Mouse (Mus musculus): Measurements from ENCODE around the gene Emc6.

- no peak for TF ChIP-seq POLR2A (IDR thresholded peaks at IDR 0.05; ENCODE audit: extremely low read depth, insufficient read depth, low read length)
- TF ChIP-seq CTCF (IDR thresholded peaks at IDR 0.05; ENCODE audit: low read depth, low read length) = no peak
Observed at GRCm38 (mm10) chr11:73220651-73221050, 43.8 kb upstream of the Emc6 start.

All from liver, adult 2 months (tissue).